Comparison of ENCODE assay signal across 16 mouse cellular contexts in the genomic region with DNA sequence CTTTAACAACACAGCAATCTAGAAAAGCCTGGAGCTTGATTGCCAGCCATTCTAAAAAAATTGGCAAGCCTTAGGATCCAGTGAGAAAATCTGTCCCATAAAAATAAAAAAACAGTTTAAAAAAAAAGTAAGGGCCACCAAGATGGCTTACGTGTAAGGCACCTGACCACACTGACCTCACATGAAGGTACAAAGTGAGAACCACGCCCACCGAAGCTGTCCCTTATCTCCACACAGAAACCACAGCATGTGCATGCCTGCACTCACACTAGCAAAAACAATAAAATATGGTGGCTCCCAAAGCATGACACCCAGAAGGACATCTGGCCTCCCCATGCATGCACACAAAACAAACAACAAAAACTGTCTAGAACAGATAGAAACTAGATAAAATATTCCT. TPM values are rescaled to one million over a fixed set of nuclear protein-coding genes. Genes with fewer than 3 reads are reported as not detected.
DNase-seq lines count a peak whose midpoint lies in the region; ATAC-seq and TF ChIP-seq lines count a peak whose summit lies in the region.
"Had no signal": no experiment of that assay in that cellular context is flagged by ENCODE, and none has a peak within 500 bp of the region (broad histone marks: within the 10 kb centered on the region; RNA-seq: fewer than 3 reads in every experiment).

No protein-coding gene starts in this region.

- H3K9me3 ChIP-seq in heart, embryonic 16.5 days (replicated peaks; ENCODE audit: control insufficient read depth, low read length), result no peaks in the 10 kb centered on the region
- H3K9me3 ChIP-seq in heart, embryonic 12.5 days (replicated peaks), result no peaks in the 10 kb centered on the region
- no peaks in the 10 kb centered on the region for H3K9me3 ChIP-seq in liver, embryonic 14.5 days (ENCODE audit: control insufficient read depth, low read length)
- no peaks in the 10 kb centered on the region for H3K9me3 ChIP-seq in stomach, embryonic 15.5 days

- WGBS in heart, embryonic 16.5 days, result 74% methylated on average over 3 of the region's 3 CpGs
- WGBS in heart, embryonic 12.5 days, result 62% methylated on average over 3 of the region's 3 CpGs
- WGBS in liver, embryonic 14.5 days (ENCODE audit: insufficient replicate concordance), result 24% methylated on average over 3 of the region's 3 CpGs
- 70% methylated on average over 3 of the region's 3 CpGs for WGBS in stomach, embryonic 15.5 days

- H3K36me3 ChIP-seq in heart, embryonic 16.5 days (ENCODE audit: control insufficient read depth, insufficient read depth), result peaks cover 2% of the 10 kb centered on the region; the same call in 1 of the 2 replicates
- H3K36me3 ChIP-seq in heart, embryonic 12.5 days, result no peaks in the 10 kb centered on the region
- no peaks in the 10 kb centered on the region; the same call in 1 of the 2 replicates for H3K36me3 ChIP-seq in liver, embryonic 14.5 days (replicated peaks; ENCODE audit: control insufficient read depth, insufficient read depth, low read depth)
- no peaks in the 10 kb centered on the region for H3K36me3 ChIP-seq in stomach, embryonic 15.5 days

- H3K4me1 ChIP-seq in heart, embryonic 16.5 days (ENCODE audit: control insufficient read depth, insufficient read depth, low read length), result peaks cover 49% of the 10 kb centered on the region
- H3K4me1 ChIP-seq in heart, embryonic 12.5 days (replicated peaks), result peaks cover 36% of the 10 kb centered on the region
- peaks cover 24 to 40% of the 10 kb centered on the region in 2 experiments for H3K4me1 ChIP-seq in liver, embryonic 14.5 days (replicated peaks; ENCODE audit: control insufficient read depth in 2 of 2, insufficient read depth in 2 of 2, low read length in 1 of 2)
- 0 out of 2 replicates have a peak, but pooled peaks cover 4% of the 10 kb centered on the region for H3K4me1 ChIP-seq in stomach, embryonic 15.5 days

- peak in 1 of 3 experiments; percentile 54 for DNase-seq in liver, embryonic 14.5 days (ENCODE audit: low read depth in 3 of 3, low spot score in 3 of 3)
- no peak for DNase-seq in kidney, postnatal 10 days
- no peak for DNase-seq in lung, postnatal 4 days
- no peak for DNase-seq in cerebellum, postnatal 36 days
- DNase-seq: adrenal gland, postnatal 25 days; cerebellum, postnatal 10 days; kidney, adult 18-20 months; kidney, postnatal 25 days; lung, adult 2 months; thymus, postnatal 14 days had no signal

- TF ChIP-seq CTCF in liver, embryonic 14.5 days (IDR thresholded peaks at IDR 0.05; ENCODE audit: low read depth), result no peak

- 0 out of 2 replicates have a peak overlapping the region, but pooled peaks have one; percentile 45 for H3K4me2 ChIP-seq in heart, embryonic 16.5 days (ENCODE audit: low read depth, low read length)
- no peak overlapping the region for H3K4me2 ChIP-seq in heart, embryonic 12.5 days
- peak overlapping the region; percentile 8 for H3K4me2 ChIP-seq in liver, embryonic 14.5 days (ENCODE audit: low read depth)
- no peak overlapping the region for H3K4me2 ChIP-seq in stomach, embryonic 15.5 days

- peak overlapping the region; percentile 89 for H3K27ac ChIP-seq in heart, embryonic 16.5 days (ENCODE audit: low read length)
- no peak overlapping the region for H3K27ac ChIP-seq in heart, embryonic 12.5 days (ENCODE audit: poor library complexity, severe bottlenecking)
- peak overlapping the region; percentile 29; the same call in 1 of the 2 replicates for H3K27ac ChIP-seq in liver, embryonic 14.5 days
- H3K27ac ChIP-seq in stomach, embryonic 15.5 days, result no peak overlapping the region

- no peaks in the 10 kb centered on the region for H3K27me3 ChIP-seq in heart, embryonic 16.5 days (ENCODE audit: control insufficient read depth, insufficient read depth, low read length)
- no peaks in the 10 kb centered on the region for H3K27me3 ChIP-seq in heart, embryonic 12.5 days (replicated peaks)
- no peaks in the 10 kb centered on the region for H3K27me3 ChIP-seq in liver, embryonic 14.5 days (ENCODE audit: control insufficient read depth, insufficient read depth, low read length)
- H3K27me3 ChIP-seq in stomach, embryonic 15.5 days (replicated peaks), result no peaks in the 10 kb centered on the region

- TF ChIP-seq EP300 in liver, embryonic 14.5 days (IDR thresholded peaks at IDR 0.05; ENCODE audit: low read depth), result peak; percentile 44; the same call in 1 of the 2 replicates

- H3K9ac ChIP-seq in heart, embryonic 16.5 days (ENCODE audit: low read length), result no peak overlapping the region
- no peak overlapping the region for H3K9ac ChIP-seq in heart, embryonic 12.5 days
- H3K9ac ChIP-seq in liver, embryonic 14.5 days (replicated peaks), result no peak overlapping the region
- no peak overlapping the region for H3K9ac ChIP-seq in stomach, embryonic 15.5 days

- ATAC-seq in heart, embryonic 16.5 days (replicated peaks; ENCODE audit: extremely low read depth, insufficient read depth, low FRiP score), result no peak
- ATAC-seq in heart, embryonic 12.5 days (ENCODE audit: insufficient number of reproducible peaks, low FRiP score), result no peak
- peak; percentile 67; the same call in 1 of the 2 replicates for ATAC-seq in erythroid progenitor cell, adult 5-6 weeks (replicated peaks; ENCODE audit: low FRiP score, poor library complexity, severe bottlenecking)
- ATAC-seq in liver, embryonic 14.5 days (ENCODE audit: insufficient read depth), result peak; percentile 71
- ATAC-seq in stomach, embryonic 15.5 days (ENCODE audit: insufficient read depth, low FRiP score, low read depth), result peak; percentile 56; the same call in 1 of the 2 replicates
- ATAC-seq: activated CD4-positive, CD25-positive, alpha-beta regulatory T cell, adult 4 months; midbrain, embryonic 16.5 days had no signal

- H3K4me3 ChIP-seq in heart, embryonic 16.5 days (ENCODE audit: low read length), result no peak overlapping the region
- no peak overlapping the region for H3K4me3 ChIP-seq in heart, embryonic 12.5 days
- H3K4me3 ChIP-seq in liver, embryonic 14.5 days (ENCODE audit: insufficient read depth in 1 of 2, low read depth in 2 of 2, low read length in 2 of 2), result no peak overlapping the region
- H3K4me3 ChIP-seq in stomach, embryonic 15.5 days (replicated peaks), result no peak overlapping the region

RNA-seq across cellular contexts. Expression of a gene that starts 24.9 kb away (rescaled TPM):
- polyA plus RNA-seq in heart, embryonic 16.5 days (2015; fragmentation: Nextera tagmentation; extraction: Ambion mirVana), result 6.5 and 7.1 TPM in 2 replicates
- 5.4 and 7.1 TPM in 2 replicates for polyA plus RNA-seq in heart, embryonic 12.5 days (2016; fragmentation: Nextera tagmentation; extraction: Ambion mirVana)
- total RNA-seq in erythroid progenitor cell, adult 5-6 weeks (2015; ENCODE audit: low replicate concordance), result 47.2 and 60.4 TPM in 2 replicates
- total RNA-seq in erythroid progenitor cell, adult 5-6 weeks (2017; ENCODE audit: low replicate concordance), result 51.8 and 72.5 TPM in 2 replicates
- polyA plus RNA-seq in liver, embryonic 14.5 days (2012; rRNA removed), result 3.5 and 4.6 TPM in 2 replicates
- 3.7 and 4.2 TPM in 2 replicates for polyA plus RNA-seq in liver, embryonic 14.5 days (2014; fragmentation: Nextera tagmentation; extraction: Ambion mirVana)
- polyA plus RNA-seq in stomach, embryonic 15.5 days (2015; fragmentation: Nextera tagmentation; extraction: Ambion mirVana), result 5.2 and 5.4 TPM in 2 replicates

RNA-seq across cellular contexts. Expression of a gene that starts 49.3 kb away (rescaled TPM):
- 51.1 and 51.6 TPM in 2 replicates for polyA plus RNA-seq in heart, embryonic 16.5 days (2015; fragmentation: Nextera tagmentation; extraction: Ambion mirVana)
- 50.4 and 51.1 TPM in 2 replicates for polyA plus RNA-seq in heart, embryonic 12.5 days (2016; fragmentation: Nextera tagmentation; extraction: Ambion mirVana)
- 53.7 and 79.6 TPM in 2 replicates for total RNA-seq in erythroid progenitor cell, adult 5-6 weeks (2015; ENCODE audit: low replicate concordance)
- 27.4 and 30.8 TPM in 2 replicates for total RNA-seq in erythroid progenitor cell, adult 5-6 weeks (2017; ENCODE audit: low replicate concordance)
- polyA plus RNA-seq in liver, embryonic 14.5 days (2012; rRNA removed), result 10.4 and 15.1 TPM in 2 replicates
- polyA plus RNA-seq in liver, embryonic 14.5 days (2014; fragmentation: Nextera tagmentation; extraction: Ambion mirVana), result 39.9 and 40.9 TPM in 2 replicates
- 53.0 and 53.1 TPM in 2 replicates for polyA plus RNA-seq in stomach, embryonic 15.5 days (2015; fragmentation: Nextera tagmentation; extraction: Ambion mirVana)

RNA-seq across cellular contexts. Expression of a gene that starts 49.4 kb away (rescaled TPM):
- 34.2 and 38.9 TPM in 2 replicates for polyA plus RNA-seq in heart, embryonic 16.5 days (2015; fragmentation: Nextera tagmentation; extraction: Ambion mirVana)
- polyA plus RNA-seq in heart, embryonic 12.5 days (2016; fragmentation: Nextera tagmentation; extraction: Ambion mirVana), result 45.1 and 47.4 TPM in 2 replicates
- total RNA-seq in erythroid progenitor cell, adult 5-6 weeks (2015; ENCODE audit: low replicate concordance), result 20.2 and 23.9 TPM in 2 replicates
- 16.3 and 17.9 TPM in 2 replicates for total RNA-seq in erythroid progenitor cell, adult 5-6 weeks (2017; ENCODE audit: low replicate concordance)
- 2.0 and 2.9 TPM in 2 replicates for polyA plus RNA-seq in liver, embryonic 14.5 days (2012; rRNA removed)
- 5.5 and 6.6 TPM in 2 replicates for polyA plus RNA-seq in liver, embryonic 14.5 days (2014; fragmentation: Nextera tagmentation; extraction: Ambion mirVana)
- polyA plus RNA-seq in stomach, embryonic 15.5 days (2015; fragmentation: Nextera tagmentation; extraction: Ambion mirVana), result 10.6 and 12.0 TPM in 2 replicates

Comparison
In these comparisons a context has a peak if more than half of its experiments do, and no peak if none do; other contexts are left out.
1. H3K27ac ChIP-seq: peak in heart, embryonic 16.5 days (single experiment) and liver, embryonic 14.5 days (single experiment); none in heart, embryonic 12.5 days (single experiment) and stomach, embryonic 15.5 days (single experiment).
2. H3K4me2 ChIP-seq: peak in heart, embryonic 16.5 days (single experiment) and liver, embryonic 14.5 days (single experiment); none in heart, embryonic 12.5 days (single experiment) and stomach, embryonic 15.5 days (single experiment).
3. ATAC-seq: peak in erythroid progenitor cell, adult 5-6 weeks (single experiment), liver, embryonic 14.5 days (single experiment) and stomach, embryonic 15.5 days (single experiment); none in heart, embryonic 16.5 days (single experiment) and heart, embryonic 12.5 days (single experiment).